ENCODE assay signal across 21 mouse cellular contexts in the genomic region with DNA sequence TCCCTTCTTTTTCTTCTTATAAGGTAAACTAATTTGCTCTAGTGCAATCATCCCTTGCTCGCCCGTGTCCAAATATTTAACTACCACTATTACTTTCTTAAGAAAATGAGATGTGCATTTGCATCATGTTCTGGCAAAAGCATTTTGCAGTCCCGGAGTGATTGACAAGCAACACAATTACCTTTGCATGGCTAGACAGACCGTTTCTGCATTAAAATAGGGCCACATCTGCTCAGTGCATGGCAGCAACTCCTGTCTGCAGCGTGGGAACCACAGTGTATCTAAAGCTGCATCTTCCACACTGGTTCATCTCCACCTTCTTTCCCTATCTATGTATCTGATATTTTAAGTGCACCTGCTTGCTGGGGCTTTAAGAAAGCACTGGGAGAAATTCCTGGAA.
A peak's percentile ranks its signal among the peaks of the same experiment; 100 is the strongest.
DNase-seq lines count a peak whose midpoint lies in the region; ATAC-seq and TF ChIP-seq lines count a peak whose summit lies in the region.
"Had no signal": no experiment of that assay in that cellular context is flagged by ENCODE, and none has a peak within 500 bp of the region (broad histone marks: within the 10 kb centered on the region; RNA-seq: fewer than 3 reads in every experiment).

No protein-coding gene starts in this region.

- H3K27me3 ChIP-seq in forebrain, embryonic 16.5 days (replicated peaks; ENCODE audit: control insufficient read depth, insufficient read depth, low read length) = no peaks in the 10 kb centered on the region
- 0 out of 2 replicates have a peak, but pooled peaks cover under 1% of the 10 kb centered on the region for H3K27me3 ChIP-seq in forebrain, embryonic 10.5 days (ENCODE audit: poor library complexity, severe bottlenecking)
- H3K27me3 ChIP-seq in midbrain, embryonic 14.5 days (ENCODE audit: control insufficient read depth, insufficient read depth, low read length) = no peaks in the 10 kb centered on the region
- H3K27me3 ChIP-seq: CH12.LX; embryonic facial prominence, embryonic 13.5 days; hindbrain, embryonic 13.5 days; Patski had no signal

- no peak overlapping the region for H3K9ac ChIP-seq in forebrain, embryonic 16.5 days (replicated peaks; ENCODE audit: low read depth, low read length)
- H3K9ac ChIP-seq in midbrain, embryonic 14.5 days (replicated peaks; ENCODE audit: low read length) = no peak overlapping the region
- H3K9ac ChIP-seq: embryonic facial prominence, embryonic 13.5 days; hindbrain, embryonic 13.5 days had no signal

- no peak for DNase-seq in forebrain, embryonic 10.5 days (ENCODE audit: extremely low spot score, low spot score)
- no peak for DNase-seq in layer of hippocampus, adult 2 months (ENCODE audit: low spot score in 2 of 2)
- no peak for DNase-seq in layer of hippocampus, adult 9-10 months (ENCODE audit: low spot score)
- peak; percentile 75 for DNase-seq in brain, embryonic 14.5 days (ENCODE audit: low read depth)
- peak; percentile 40 for DNase-seq in midbrain, embryonic 14.5 days
- DNase-seq: adrenal gland, postnatal 14 days; cerebellum, adult 18-20 months; cerebellum, adult 9-11 months; cerebellum, postnatal 36 days; gastrocnemius, postnatal 10 days; heart, adult 18-20 months; heart, postnatal 10 days; heart, postnatal 4 days had no signal

- no peak overlapping the region for H3K4me2 ChIP-seq in forebrain, embryonic 16.5 days (ENCODE audit: low read length)
- H3K4me2 ChIP-seq in midbrain, embryonic 14.5 days (ENCODE audit: low read length) = no peak overlapping the region
- H3K4me2 ChIP-seq: embryonic facial prominence, embryonic 13.5 days; hindbrain, embryonic 13.5 days had no signal

- H3K27ac ChIP-seq in forebrain, embryonic 16.5 days (ENCODE audit: low read length) = no peak overlapping the region
- no peak overlapping the region for H3K27ac ChIP-seq in forebrain, embryonic 10.5 days
- peak overlapping the region; percentile 84 for H3K27ac ChIP-seq in layer of hippocampus, adult 2 months
- 0 out of 2 replicates have a peak overlapping the region, but pooled peaks have one; percentile 10 for H3K27ac ChIP-seq in midbrain, embryonic 14.5 days (replicated peaks; ENCODE audit: low read depth, low read length)
- H3K27ac ChIP-seq: embryonic facial prominence, embryonic 13.5 days; heart, embryonic 10.5 days; hindbrain, embryonic 13.5 days had no signal

- H3K36me3 ChIP-seq in forebrain, embryonic 16.5 days (ENCODE audit: control insufficient read depth, insufficient read depth) = no peaks in the 10 kb centered on the region
- no peaks in the 10 kb centered on the region for H3K36me3 ChIP-seq in forebrain, embryonic 10.5 days (replicated peaks)
- no peaks in the 10 kb centered on the region for H3K36me3 ChIP-seq in midbrain, embryonic 14.5 days (ENCODE audit: control insufficient read depth, insufficient read depth, low read length)
- H3K36me3 ChIP-seq: embryonic facial prominence, embryonic 13.5 days; heart, embryonic 10.5 days; hindbrain, embryonic 13.5 days had no signal

- no peak overlapping the region for H3K4me3 ChIP-seq in forebrain, embryonic 16.5 days (replicated peaks; ENCODE audit: low read length)
- no peak overlapping the region for H3K4me3 ChIP-seq in forebrain, embryonic 10.5 days
- no peak overlapping the region for H3K4me3 ChIP-seq in layer of hippocampus, adult 2 months
- H3K4me3 ChIP-seq in midbrain, embryonic 14.5 days (replicated peaks; ENCODE audit: low read depth, low read length) = no peak overlapping the region
- H3K4me3 ChIP-seq: embryonic facial prominence, embryonic 13.5 days; heart, embryonic 10.5 days; hindbrain, embryonic 13.5 days had no signal

- H3K4me1 ChIP-seq in forebrain, embryonic 16.5 days (replicated peaks; ENCODE audit: control insufficient read depth, insufficient read depth, low read length) = peaks cover 4% of the 10 kb centered on the region
- peaks cover 5% of the 10 kb centered on the region; the same call in 1 of the 2 replicates for H3K4me1 ChIP-seq in forebrain, embryonic 10.5 days
- H3K4me1 ChIP-seq in midbrain, embryonic 14.5 days (ENCODE audit: control insufficient read depth, insufficient read depth, low read length) = no peaks in the 10 kb centered on the region; the same call in 1 of the 2 replicates
- H3K4me1 ChIP-seq: embryonic facial prominence, embryonic 13.5 days; heart, embryonic 10.5 days had no signal

- 30% methylated on average over 5 of the region's 5 CpGs for WGBS in forebrain, embryonic 16.5 days
- WGBS in forebrain, embryonic 10.5 days = 79% methylated on average over 5 of the region's 5 CpGs
- WGBS in midbrain, embryonic 14.5 days = 19% methylated on average over 5 of the region's 5 CpGs

- no peak for TF ChIP-seq CTCF in layer of hippocampus, adult 2 months (conservative IDR thresholded peaks at IDR 0.05)
- no peak for TF ChIP-seq CTCF in brain, embryonic 14.5 days (IDR thresholded peaks at IDR 0.05; ENCODE audit: borderline replicate concordance, extremely low read depth, insufficient read depth, insufficient read length)

- no peak for TF ChIP-seq POLR2A in brain, embryonic 14.5 days (IDR thresholded peaks at IDR 0.05; ENCODE audit: borderline replicate concordance, extremely low read depth, insufficient read depth, insufficient read length, poor library complexity, severe bottlenecking)

- peak; percentile 58; the same call in 1 of the 2 replicates for ATAC-seq in forebrain, embryonic 16.5 days
- no peak; the same call in 1 of the 2 replicates for ATAC-seq in midbrain, embryonic 14.5 days (ENCODE audit: low FRiP score, low TSS enrichment)
- ATAC-seq: activated CD4-positive, CD25-positive, alpha-beta regulatory T cell, adult 4 months; inflammation-experienced regulatory T-cells, adult 6 months; Patski had no signal

- no peaks in the 10 kb centered on the region for H3K9me3 ChIP-seq in forebrain, embryonic 16.5 days (ENCODE audit: control insufficient read depth, low read length)
- H3K9me3 ChIP-seq in forebrain, embryonic 10.5 days = no peaks in the 10 kb centered on the region
- no peaks in the 10 kb centered on the region for H3K9me3 ChIP-seq in midbrain, embryonic 14.5 days (ENCODE audit: control insufficient read depth, low read length)
- H3K9me3 ChIP-seq: embryonic facial prominence, embryonic 13.5 days; heart, embryonic 10.5 days; hindbrain, embryonic 13.5 days had no signal

Comparison
In these comparisons a context has a peak if more than half of its experiments do, and no peak if none do; other contexts are left out.
1. H3K27ac ChIP-seq: peak in layer of hippocampus, adult 2 months (single experiment) and midbrain, embryonic 14.5 days (single experiment); none in forebrain, embryonic 16.5 days (single experiment) and forebrain, embryonic 10.5 days (single experiment).
2. DNase-seq: peak in brain, embryonic 14.5 days (single experiment) and midbrain, embryonic 14.5 days (single experiment); none in forebrain, embryonic 10.5 days (single experiment), layer of hippocampus, adult 2 months (0 of 2) and layer of hippocampus, adult 9-10 months (single experiment).